Mouse (Mus musculus): Measurements from ENCODE around the gene Ube2o. TPM values are rescaled to one million over a fixed set of nuclear protein-coding genes. Genes with fewer than 3 reads are reported as not detected.
"Not testable (repeated sequence)": the region's sequence is repeated elsewhere in the genome, so short reads cannot be mapped to it uniquely, and the experiment has no call there.

The Ube2o gene
- polyA plus RNA-seq, 1 experiment from 2014 or later = 31.4 TPM

DNA sequence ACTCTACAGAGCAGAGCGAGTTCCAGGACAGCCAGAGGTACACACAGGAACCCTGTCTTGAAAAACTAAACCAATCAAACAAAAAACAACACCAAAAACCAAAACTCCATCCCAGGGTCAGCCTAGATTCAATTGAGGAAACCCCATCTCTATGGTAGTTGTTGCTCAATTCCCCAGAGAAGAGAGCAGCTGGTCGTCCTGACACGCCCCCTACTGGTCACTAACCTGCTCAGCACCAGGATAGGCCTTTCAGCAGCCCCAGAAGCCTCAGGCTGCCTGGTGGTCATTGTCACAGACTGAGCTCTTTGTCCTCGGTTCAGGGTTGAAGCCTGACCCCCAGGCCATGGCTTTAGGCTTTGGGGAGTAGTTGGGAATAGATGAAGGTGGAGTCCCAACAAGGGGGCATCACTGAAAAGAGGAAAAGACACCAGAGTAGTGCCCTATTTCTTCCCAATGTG lies 87.4 kb downstream of the Ube2o start, which contains the start of gene Prpsap1:
Gene Prpsap1 (minus strand): TSS at position 408 of the 458 bp plus-strand sequence.
- peak within 1 kb of the TSS; percentile 19; the same call in 1 of the 2 replicates for H3K27ac ChIP-seq
- H3K27me3 ChIP-seq (replicated peaks) = no peaks in the 10 kb centered on the region
- H3K4me2 ChIP-seq = no peak within 1 kb of the TSS
- peaks cover 10% of the 10 kb centered on the region for H3K4me1 ChIP-seq
- H3K9ac ChIP-seq = no peak within 1 kb of the TSS
- no peaks in the 10 kb centered on the region for H3K36me3 ChIP-seq (replicated peaks)
- no peak for ATAC-seq (replicated peaks)
- H3K4me3 ChIP-seq = no peak within 1 kb of the TSS
- no peaks in the 10 kb centered on the region for H3K9me3 ChIP-seq
- WGBS = 25% methylated on average over 4 of the region's 4 CpGs

DNA sequence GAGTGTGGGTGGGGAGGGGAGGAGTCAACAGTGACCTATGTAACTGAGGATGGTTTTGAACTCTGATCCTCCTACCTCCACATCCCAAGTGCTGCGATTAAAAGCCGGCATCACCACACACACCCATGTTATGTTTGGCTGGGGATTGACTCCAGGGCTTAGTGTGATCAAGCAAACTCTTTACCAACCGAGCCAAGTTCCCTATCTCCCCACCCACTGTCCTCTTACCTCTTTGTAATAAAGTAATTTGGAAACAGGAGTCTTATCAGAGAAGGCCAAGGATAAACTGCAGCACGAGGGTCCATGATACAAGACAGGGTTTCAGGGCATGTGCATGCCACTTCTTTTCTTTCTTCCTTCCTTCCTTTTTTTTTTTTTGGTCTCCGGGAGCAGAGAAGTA lies 88.1 kb downstream of the Ube2o start:
- H3K9ac ChIP-seq = no peak overlapping the region
- 86% methylated on average over 5 of the region's 5 CpGs for WGBS
- peaks cover 15% of the 10 kb centered on the region for H3K4me1 ChIP-seq
- no peaks in the 10 kb centered on the region for H3K36me3 ChIP-seq (replicated peaks)
- no peak for ATAC-seq (replicated peaks)
- no peak overlapping the region for H3K4me3 ChIP-seq
- no peaks in the 10 kb centered on the region for H3K27me3 ChIP-seq (replicated peaks)
- H3K4me2 ChIP-seq = no peak overlapping the region
- H3K27ac ChIP-seq = no peak overlapping the region
- H3K9me3 ChIP-seq = no peaks in the 10 kb centered on the region

DNA sequence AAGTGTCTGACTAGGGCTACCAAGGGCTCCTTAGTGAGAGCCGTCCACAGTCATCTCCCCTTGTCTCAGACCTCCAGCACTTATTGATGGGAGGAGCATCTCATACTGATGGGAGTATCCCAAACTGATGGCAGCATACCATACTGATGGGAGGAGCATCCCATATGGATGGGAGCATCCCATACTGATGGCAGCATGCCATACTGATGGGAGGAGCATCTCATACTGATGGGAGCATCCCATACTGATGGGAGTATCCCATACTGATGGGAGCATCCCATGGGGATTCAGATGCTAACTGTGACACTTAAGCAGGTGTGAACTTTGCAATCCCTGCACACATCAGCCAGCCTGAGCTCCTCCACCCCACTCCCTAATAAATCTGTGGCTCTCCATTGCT lies 88.7 kb downstream of the Ube2o start:
- not testable (repeated sequence) for H3K9ac ChIP-seq; H3K27ac ChIP-seq; H3K27me3 ChIP-seq (replicated peaks); H3K4me3 ChIP-seq; H3K36me3 ChIP-seq (replicated peaks); H3K9me3 ChIP-seq; ATAC-seq (replicated peaks); H3K4me2 ChIP-seq
- H3K4me1 ChIP-seq = peaks cover 15% of the 10 kb centered on the region
- WGBS = 74% methylated on average over 1 of the region's 1 CpGs

DNA sequence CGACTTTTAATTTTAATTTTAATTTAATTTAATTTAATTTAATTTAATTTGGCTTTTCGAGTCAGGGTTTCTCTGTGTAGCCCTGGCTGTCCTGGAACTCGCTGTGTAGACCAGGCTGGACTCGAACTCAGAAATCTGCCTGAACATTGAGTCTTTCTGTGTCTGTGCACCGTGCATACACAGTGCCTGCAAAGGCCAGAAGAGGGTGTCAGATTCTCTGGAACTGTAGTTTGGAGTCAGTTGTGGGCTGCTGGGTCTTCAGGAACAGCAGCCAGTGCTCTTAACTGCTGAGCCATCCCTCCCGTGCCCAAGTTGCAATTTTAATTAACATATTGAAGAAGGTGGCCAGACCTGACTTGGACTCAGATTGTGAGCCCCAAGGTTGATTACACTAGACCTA lies 89.9 kb downstream of the Ube2o start:
- Histone ChIP-seq H3K4me3 (no peak overlapping the region), H3K36me3 (replicated peaks) (no peaks in the 10 kb centered on the region), H3K9me3 (no peaks in the 10 kb centered on the region), H3K4me1 (peaks cover 15% of the 10 kb centered on the region), H3K9ac (no peak overlapping the region), H3K27me3 (replicated peaks) (no peaks in the 10 kb centered on the region), H3K4me2 (no peak overlapping the region), H3K27ac (no peak overlapping the region)
- WGBS = 67% methylated on average over 6 of the region's 6 CpGs
- ATAC-seq (replicated peaks) = no peak

DNA sequence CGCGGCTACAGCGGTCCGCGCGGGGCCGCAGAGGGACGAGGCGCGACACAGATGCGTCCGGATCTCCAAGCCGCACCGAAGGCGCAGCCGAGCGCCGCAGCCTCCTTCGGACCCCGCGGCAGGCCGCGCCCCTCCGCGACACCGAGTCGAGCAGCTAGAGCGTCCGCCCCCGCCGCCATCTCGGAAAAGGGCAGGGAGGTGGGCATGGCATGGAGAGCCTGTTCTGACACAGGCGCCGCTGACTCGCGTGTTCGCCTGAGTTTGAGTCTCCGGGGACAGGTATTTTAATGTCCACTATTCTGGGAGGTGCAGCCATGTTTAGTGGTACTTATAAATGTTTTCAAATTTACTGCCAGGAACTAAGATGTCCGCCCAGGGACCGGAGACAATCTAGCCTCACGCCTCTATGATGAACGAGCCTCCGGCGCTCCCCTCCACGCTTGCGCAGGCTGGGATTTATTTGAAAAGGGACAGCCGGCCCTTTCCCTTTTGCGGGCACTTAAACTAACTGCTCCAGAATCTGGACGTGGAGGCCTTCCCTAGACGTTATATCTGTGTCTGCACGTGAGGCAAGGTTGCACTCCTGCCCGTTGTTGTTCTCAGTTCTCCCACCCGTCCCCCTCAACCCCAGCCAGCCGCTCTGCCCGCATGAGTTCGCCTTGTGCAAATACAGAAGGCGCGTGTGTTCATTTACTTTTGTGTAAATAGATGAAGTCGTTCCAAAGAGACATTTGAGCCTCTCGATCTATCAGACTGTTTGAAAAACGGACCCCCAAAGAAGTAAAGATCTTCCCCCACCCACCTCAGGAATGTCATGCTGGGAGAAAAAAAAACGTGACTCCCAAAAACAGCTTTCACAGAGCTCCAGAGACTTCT lies 90.8 kb downstream of the Ube2o start:
- H3K4me3 ChIP-seq = peak overlapping the region; percentile 62
- H3K9ac ChIP-seq = peak overlapping the region; percentile 88
- H3K4me1 ChIP-seq = peaks cover 15% of the 10 kb centered on the region
- WGBS = under 1% methylated on average over 60 of the region's 62 CpGs
- peaks cover 6% of the 10 kb centered on the region; the same call in 1 of the 2 replicates for H3K36me3 ChIP-seq (replicated peaks)
- peak overlapping the region; percentile 89 for H3K27ac ChIP-seq
- no peaks in the 10 kb centered on the region for H3K9me3 ChIP-seq
- no peaks in the 10 kb centered on the region for H3K27me3 ChIP-seq (replicated peaks)
- H3K4me2 ChIP-seq = peak overlapping the region; percentile 74
- peak; percentile 93 for ATAC-seq (replicated peaks)

DNA sequence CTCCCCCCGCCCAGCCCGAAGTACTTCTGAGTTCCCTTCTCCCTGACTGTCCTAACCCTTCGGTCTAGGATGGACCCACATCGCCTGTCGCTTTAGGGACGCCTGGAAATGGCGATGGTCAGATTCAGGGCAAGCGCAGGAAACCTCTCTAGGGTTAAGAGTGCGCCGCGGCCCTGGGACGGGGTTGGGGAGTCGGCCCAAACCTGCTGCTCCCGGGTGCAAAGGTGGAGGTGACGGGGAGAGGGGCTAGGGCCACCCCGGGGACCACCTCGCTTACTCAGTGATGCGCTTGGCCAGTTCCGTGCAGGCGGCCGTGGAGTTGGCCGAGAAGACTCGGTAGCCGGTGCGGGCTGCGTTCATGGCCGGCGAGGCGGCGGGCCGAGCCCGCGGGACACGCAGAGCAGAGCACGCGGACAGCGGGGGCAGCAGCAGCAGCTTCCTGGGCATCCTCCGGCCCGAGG lies 91.4 kb downstream of the Ube2o start:
- peak; percentile 71 for ATAC-seq (replicated peaks)
- Histone ChIP-seq H3K27me3 (replicated peaks) (no peaks in the 10 kb centered on the region), H3K36me3 (replicated peaks) (peaks cover 10% of the 10 kb centered on the region; the same call in 1 of the 2 replicates), H3K9me3 (no peaks in the 10 kb centered on the region), H3K4me3 (peak overlapping the region; percentile 62), H3K4me1 (peaks cover 15% of the 10 kb centered on the region), H3K27ac (peak overlapping the region; percentile 89), H3K9ac (peak overlapping the region; percentile 88), H3K4me2 (peak overlapping the region; percentile 74)
- under 1% methylated on average over 37 of the region's 39 CpGs for WGBS

DNA sequence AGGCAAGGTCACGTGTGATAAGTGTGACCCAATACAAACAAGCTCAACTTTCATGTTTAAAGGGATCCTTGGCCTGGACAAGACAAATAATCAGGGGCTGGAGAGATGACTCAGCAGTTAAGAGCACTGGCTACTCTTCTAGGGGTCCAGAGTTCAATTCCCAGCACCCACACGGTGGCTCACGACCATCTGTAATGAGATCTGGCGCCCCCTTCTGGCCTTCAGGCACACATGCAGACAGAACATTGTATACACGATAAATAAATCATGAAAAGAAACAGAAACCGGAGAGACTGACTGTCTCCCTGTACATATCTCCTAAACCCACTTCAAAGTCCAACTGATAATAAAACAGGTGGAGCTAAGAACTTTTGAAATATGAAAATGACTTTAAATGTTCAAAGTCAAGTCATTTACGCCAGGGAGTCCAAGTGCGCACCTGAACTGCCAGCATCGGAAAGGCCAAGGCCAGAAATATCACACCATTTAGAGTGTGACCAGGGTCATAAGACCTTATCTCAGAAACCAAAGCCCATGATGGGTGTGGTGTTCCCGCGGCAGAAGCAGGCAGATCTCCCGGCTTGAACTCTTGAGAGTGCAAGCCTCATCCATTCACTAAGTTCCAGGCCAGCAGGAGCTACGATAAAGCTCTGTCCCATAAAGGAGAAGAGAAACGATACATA lies 92.4 kb downstream of the Ube2o start:
- H3K27me3 ChIP-seq (replicated peaks) = no peaks in the 10 kb centered on the region
- 72% methylated on average over 14 of the region's 14 CpGs for WGBS
- H3K9ac ChIP-seq = peak overlapping the region; percentile 88
- no peak for ATAC-seq (replicated peaks)
- H3K27ac ChIP-seq = no peak overlapping the region
- peaks cover 17% of the 10 kb centered on the region; the same call in 1 of the 2 replicates for H3K36me3 ChIP-seq (replicated peaks)
- peak overlapping the region; percentile 74 for H3K4me2 ChIP-seq
- H3K4me1 ChIP-seq = peaks cover 15% of the 10 kb centered on the region
- H3K9me3 ChIP-seq = no peaks in the 10 kb centered on the region
- peak overlapping the region; percentile 62 for H3K4me3 ChIP-seq

DNA sequence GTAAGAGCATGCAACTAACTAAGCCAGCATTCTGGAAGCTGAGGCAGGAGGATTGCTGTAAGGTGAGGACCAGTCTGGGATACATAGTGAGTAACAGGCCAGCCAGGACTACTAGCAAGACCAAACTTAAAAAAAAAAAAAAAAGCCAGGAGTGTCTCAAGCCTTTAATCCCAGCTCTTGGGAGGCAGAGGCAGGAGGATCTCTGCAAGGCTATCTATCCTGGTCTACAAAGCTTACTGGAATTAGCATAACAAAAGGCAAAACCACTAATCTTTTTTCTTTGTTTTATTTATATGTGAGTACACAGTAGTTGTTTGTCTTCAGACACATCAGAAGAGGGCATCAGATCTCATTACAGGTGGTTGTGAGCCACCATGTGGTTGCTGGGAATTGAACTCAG lies 93.0 kb downstream of the Ube2o start:
- no peaks in the 10 kb centered on the region for H3K9me3 ChIP-seq
- no peaks in the 10 kb centered on the region for H3K27me3 ChIP-seq (replicated peaks)
- no peak overlapping the region for H3K4me3 ChIP-seq
- H3K4me2 ChIP-seq = no peak overlapping the region
- no peak for ATAC-seq (replicated peaks)
- H3K9ac ChIP-seq = no peak overlapping the region
- H3K4me1 ChIP-seq = peaks cover 15% of the 10 kb centered on the region
- H3K36me3 ChIP-seq (replicated peaks) = peaks cover 17% of the 10 kb centered on the region; the same call in 1 of the 2 replicates
- no peak overlapping the region for H3K27ac ChIP-seq

Other genes with a start within 250 kb of the Ube2o start
- gene Foxj1, start 246.0 kb downstream of the Ube2o start, polyA plus RNA-seq (2015; fragmentation: Nextera tagmentation; extraction: Ambion mirVana) = 17.4 and 20.4 TPM in 2 replicates
- gene Rnf157, start 168.4 kb downstream of the Ube2o start, polyA plus RNA-seq (2015; fragmentation: Nextera tagmentation; extraction: Ambion mirVana) = 66.1 and 68.0 TPM in 2 replicates
- gene Ubald2, start 147.4 kb downstream of the Ube2o start, polyA plus RNA-seq (2015; fragmentation: Nextera tagmentation; extraction: Ambion mirVana) = 40.9 and 44.2 TPM in 2 replicates
- not detected in 2 replicates for gene Qrich2, start 115.2 kb downstream of the Ube2o start, polyA plus RNA-seq (2015; fragmentation: Nextera tagmentation; extraction: Ambion mirVana)
- 199 and 200 TPM in 2 replicates for gene Prpsap1, start 87.2 kb downstream of the Ube2o start, polyA plus RNA-seq (2015; fragmentation: Nextera tagmentation; extraction: Ambion mirVana)
- 5.3 and 7.3 TPM in 2 replicates for gene Sphk1, start 50.5 kb downstream of the Ube2o start, polyA plus RNA-seq (2015; fragmentation: Nextera tagmentation; extraction: Ambion mirVana)
- gene Aanat, start 5.0 kb upstream of the Ube2o start, polyA plus RNA-seq (2015; fragmentation: Nextera tagmentation; extraction: Ambion mirVana) = 0.33 and 0.45 TPM in 2 replicates
- gene Rhbdf2, start 45.6 kb upstream of the Ube2o start, polyA plus RNA-seq (2015; fragmentation: Nextera tagmentation; extraction: Ambion mirVana) = 0.83 TPM in 2 replicates
- 1.5 and 3.0 TPM in 2 replicates for gene Prcd, start 72.1 kb upstream of the Ube2o start, polyA plus RNA-seq (2015; fragmentation: Nextera tagmentation; extraction: Ambion mirVana)
- 23.3 and 24.4 TPM in 2 replicates for gene Cygb, start 72.9 kb upstream of the Ube2o start, polyA plus RNA-seq (2015; fragmentation: Nextera tagmentation; extraction: Ambion mirVana)
- not detected in 2 replicates for gene St6galnac1, start 194.1 kb upstream of the Ube2o start, polyA plus RNA-seq (2015; fragmentation: Nextera tagmentation; extraction: Ambion mirVana)
- 25.1 and 26.9 TPM in 2 replicates for gene Mxra7, start 246.6 kb upstream of the Ube2o start, polyA plus RNA-seq (2015; fragmentation: Nextera tagmentation; extraction: Ambion mirVana)